Mouse (Mus musculus) mouse trophoblast stem cell (cell line): ENCODE measurements around the gene 4930469K13Rik.

Experiments used
- in situ Hi-C, 2 experiments: fragments of 300-500 bp; cut with MseI, MboI; formaldehyde crosslinking; loops; 2 replicates in 1 of 2; 3 replicates in 1 of 2; pipeline ENCODE4 v1.15.1; 2025

4930469K13Rik gene

GRCm38 (mm10) chr11:33990002-33990401, 108.4 kb downstream of the 4930469K13Rik start:
- in situ Hi-C loops, result no loop called here

- in situ Hi-C loops, result no loop called here
Measured at GRCm38 (mm10) chr11:33986525-33986924, 111.8 kb downstream of the 4930469K13Rik start.

- in situ Hi-C loops, result no loop called here
Measured at GRCm38 (mm10) chr11:33980146-33980545, 118.2 kb downstream of the 4930469K13Rik start.

GRCm38 (mm10) chr11:33975121-33975520, 123.2 kb downstream of the 4930469K13Rik start:
- in situ Hi-C loops, result no loop called here

- in situ Hi-C loops, result no loop called here
Measured at GRCm38 (mm10) chr11:33974341-33975040, 123.9 kb downstream of the 4930469K13Rik start.

GRCm38 (mm10) chr11:33972114-33972513, 126.2 kb downstream of the 4930469K13Rik start:
- in situ Hi-C loops, result no loop called here

GRCm38 (mm10) chr11:33969199-33969598, 129.2 kb downstream of the 4930469K13Rik start:
- in situ Hi-C loops, result no loop called here

GRCm38 (mm10) chr11:33967708-33968107, 130.6 kb downstream of the 4930469K13Rik start:
- in situ Hi-C loops, result no loop called here

- in situ Hi-C loops, result no loop called here
Measured at GRCm38 (mm10) chr11:33965380-33965779, 133.0 kb downstream of the 4930469K13Rik start.

GRCm38 (mm10) chr11:33962688-33963407, 135.5 kb downstream of the 4930469K13Rik start, which contains the start of gene Kcnmb1:
Gene Kcnmb1, plus strand, starts transcription at chr11:33963013.
- in situ Hi-C loops, result no loop called here

- in situ Hi-C loops, result no loop called here
Measured at GRCm38 (mm10) chr11:33962178-33962577, 136.2 kb downstream of the 4930469K13Rik start.

GRCm38 (mm10) chr11:33958713-33959112, 139.6 kb downstream of the 4930469K13Rik start:
- in situ Hi-C loops, result loop anchor here in 1 of 2 experiments (10.0 kb wide), 1 partner anchor 256 kb away; no protein-coding TSS in a partner anchor

- in situ Hi-C loops, result loop anchor here in 1 of 2 experiments (10.0 kb wide), 1 partner anchor 257 kb away; no protein-coding TSS in a partner anchor
Measured at GRCm38 (mm10) chr11:33957595-33957994, 140.8 kb downstream of the 4930469K13Rik start.

GRCm38 (mm10) chr11:33956623-33957022, 141.7 kb downstream of the 4930469K13Rik start:
- in situ Hi-C loops, result loop anchor here in 1 of 2 experiments (10.0 kb wide), 1 partner anchor 258 kb away; no protein-coding TSS in a partner anchor

GRCm38 (mm10) chr11:33955982-33956381, 142.4 kb downstream of the 4930469K13Rik start:
- in situ Hi-C loops, result loop anchor here in 1 of 2 experiments (10.0 kb wide), 1 partner anchor 259 kb away; no protein-coding TSS in a partner anchor

GRCm38 (mm10) chr11:33951684-33952625, 146.4 kb downstream of the 4930469K13Rik start:
- in situ Hi-C loops, result loop anchor here in 1 of 2 experiments (10.0 kb wide), 1 partner anchor 263 kb away; no protein-coding TSS in a partner anchor

- in situ Hi-C loops, result loop anchor here in 1 of 2 experiments (10.0 kb wide), 1 partner anchor 264 kb away; no protein-coding TSS in a partner anchor
Measured at GRCm38 (mm10) chr11:33951155-33951554, 147.2 kb downstream of the 4930469K13Rik start.

- in situ Hi-C loops, result no loop called here
Measured at GRCm38 (mm10) chr11:33946501-33946900, 151.9 kb downstream of the 4930469K13Rik start.

GRCm38 (mm10) chr11:33944786-33945328, 153.5 kb downstream of the 4930469K13Rik start:
- in situ Hi-C loops, result no loop called here

- in situ Hi-C loops, result no loop called here
Measured at GRCm38 (mm10) chr11:33944067-33944785, 154.1 kb downstream of the 4930469K13Rik start.
